Comparison of ENCODE assay signal across 14 mouse cellular contexts in genomic region chr16:95321945-95322625, GRCm38 (mm10).
A peak's percentile ranks its signal among the peaks of the same experiment; 100 is the strongest.
DNase-seq lines count a peak whose midpoint lies in the region; ATAC-seq and TF ChIP-seq lines count a peak whose summit lies in the region.
"Had no signal": no experiment of that assay in that cellular context is flagged by ENCODE, and none has a peak within 500 bp of the region (broad histone marks: within the 10 kb centered on the region; RNA-seq: fewer than 3 reads in every experiment).

No protein-coding gene starts in this region.

- H3K36me3 ChIP-seq in heart, embryonic 15.5 days = no peaks in the 10 kb centered on the region
- H3K36me3 ChIP-seq in lung, postnatal 0 days (ENCODE audit: insufficient read depth, low read length) = no peaks in the 10 kb centered on the region
- H3K36me3 ChIP-seq: hindbrain, embryonic 15.5 days had no signal

- no peak overlapping the region for H3K9ac ChIP-seq in heart, embryonic 15.5 days
- H3K9ac ChIP-seq in lung, postnatal 0 days (replicated peaks; ENCODE audit: low read depth) = no peak overlapping the region
- H3K9ac ChIP-seq: forebrain, embryonic 13.5 days; hindbrain, embryonic 15.5 days had no signal

- peak; percentile 17 for DNase-seq in kidney, adult 18-20 months
- DNase-seq in kidney, adult 11 months = no peak
- DNase-seq in embryo, embryonic 10 days (ENCODE audit: low spot score) = peak; percentile 60
- peak; percentile 81 for DNase-seq in lung, postnatal 0 days (ENCODE audit: low spot score)
- no peak for DNase-seq in adrenal gland, adult 8-10 months
- DNase-seq in urinary bladder, postnatal 10 days (ENCODE audit: low spot score) = no peak
- no peak for DNase-seq in MN1 (ENCODE audit: low spot score)
- DNase-seq: cerebellum, adult 11 months; thymus, postnatal 25 days had no signal

- H3K4me1 ChIP-seq in heart, embryonic 15.5 days (replicated peaks) = no peaks in the 10 kb centered on the region
- peaks cover 2% of the 10 kb centered on the region; the same call in 1 of the 2 replicates for H3K4me1 ChIP-seq in lung, postnatal 0 days (ENCODE audit: insufficient read depth, low read depth, low read length)
- H3K4me1 ChIP-seq: forebrain, embryonic 13.5 days; hindbrain, embryonic 15.5 days had no signal

- H3K4me2 ChIP-seq in heart, embryonic 15.5 days = no peak overlapping the region
- no peak overlapping the region for H3K4me2 ChIP-seq in lung, postnatal 0 days (replicated peaks; ENCODE audit: low read depth, low read length)
- H3K4me2 ChIP-seq: forebrain, embryonic 13.5 days; hindbrain, embryonic 15.5 days had no signal

- WGBS in heart, embryonic 15.5 days = 40% methylated on average over 9 of the region's 9 CpGs
- 37% methylated on average over 9 of the region's 9 CpGs for WGBS in lung, postnatal 0 days

- ATAC-seq in heart, embryonic 15.5 days (replicated peaks; ENCODE audit: insufficient number of reproducible peaks, insufficient read depth, low FRiP score, low read depth) = peak; percentile 39; the same call in 1 of the 2 replicates
- peak; percentile 88 for ATAC-seq in lung, postnatal 0 days
- ATAC-seq: forebrain, embryonic 13.5 days had no signal

- peak; percentile 43; the same call in 1 of the 2 replicates for TF ChIP-seq EP300 in lung, postnatal 0 days (IDR thresholded peaks at IDR 0.05)

- TF ChIP-seq CTCF in lung, postnatal 0 days (IDR thresholded peaks at IDR 0.05) = peak; percentile 19; the same call in 1 of the 2 replicates

- no peaks in the 10 kb centered on the region for H3K9me3 ChIP-seq in heart, embryonic 15.5 days (replicated peaks)
- H3K9me3 ChIP-seq in lung, postnatal 0 days (ENCODE audit: low read length) = no peaks in the 10 kb centered on the region
- H3K9me3 ChIP-seq: forebrain, embryonic 13.5 days; hindbrain, embryonic 15.5 days; megakaryocyte, embryonic 14.5 days had no signal

- H3K27me3 ChIP-seq in heart, embryonic 15.5 days = no peaks in the 10 kb centered on the region
- no peaks in the 10 kb centered on the region for H3K27me3 ChIP-seq in lung, postnatal 0 days (replicated peaks; ENCODE audit: insufficient read depth, low read length)
- H3K27me3 ChIP-seq: CH12.LX; forebrain, embryonic 13.5 days; hindbrain, embryonic 15.5 days had no signal

- H3K27ac ChIP-seq in heart, embryonic 15.5 days = peak overlapping the region; percentile 14; the same call in 1 of the 2 replicates
- peak overlapping the region; percentile 47; the same call in 1 of the 2 replicates for H3K27ac ChIP-seq in lung, postnatal 0 days (ENCODE audit: low read length)
- H3K27ac ChIP-seq: forebrain, embryonic 13.5 days; hindbrain, embryonic 15.5 days had no signal

- no peak overlapping the region for H3K4me3 ChIP-seq in heart, embryonic 15.5 days
- H3K4me3 ChIP-seq in lung, postnatal 0 days (ENCODE audit: low read depth, low read length) = no peak overlapping the region
- H3K4me3 ChIP-seq: forebrain, embryonic 13.5 days; hindbrain, embryonic 15.5 days; megakaryocyte, embryonic 14.5 days had no signal

Comparison
In these comparisons a context has a peak if more than half of its experiments do, and no peak if none do; other contexts are left out.
1. DNase-seq: peak in kidney, adult 18-20 months (single experiment), embryo, embryonic 10 days (single experiment) and lung, postnatal 0 days (single experiment); none in kidney, adult 11 months (single experiment), adrenal gland, adult 8-10 months (single experiment), urinary bladder, postnatal 10 days (single experiment) and MN1 (single experiment).